In genomic region chr17:26849106-26849745, GRCm38 (mm10) we compare ENCODE assay signal across 10 mouse cellular contexts. TPM values are rescaled to one million over a fixed set of nuclear protein-coding genes. Genes with fewer than 3 reads are reported as not detected.
A peak's percentile ranks its signal among the peaks of the same experiment; 100 is the strongest.
DNase-seq lines count a peak whose midpoint lies in the region; ATAC-seq and TF ChIP-seq lines count a peak whose summit lies in the region.
"Had no signal": no experiment of that assay in that cellular context is flagged by ENCODE, and none has a peak within 500 bp of the region (broad histone marks: within the 10 kb centered on the region; RNA-seq: fewer than 3 reads in every experiment).

No protein-coding gene starts in this region.

- WGBS in heart, embryonic 11.5 days (ENCODE audit: insufficient replicate concordance) = 3% methylated on average over 19 of the region's 19 CpGs
- 3% methylated on average over 19 of the region's 19 CpGs for WGBS in forebrain, embryonic 16.5 days
- WGBS in liver, embryonic 13.5 days (ENCODE audit: insufficient replicate concordance) = 3% methylated on average over 19 of the region's 19 CpGs
- WGBS in kidney, adult 2 months = 7% methylated on average over 19 of the region's 19 CpGs

- peak overlapping the region; percentile 93 for H3K9ac ChIP-seq in heart, embryonic 11.5 days (ENCODE audit: low read depth, low read length)
- no peak overlapping the region for H3K9ac ChIP-seq in ES-Bruce4 (ENCODE audit: low read depth, poor library complexity, severe bottlenecking)
- no peak overlapping the region for H3K9ac ChIP-seq in forebrain, embryonic 16.5 days (replicated peaks; ENCODE audit: low read depth, low read length)
- H3K9ac ChIP-seq in liver, embryonic 13.5 days = no peak overlapping the region

- DNase-seq in heart, adult 8-10 months (ENCODE audit: low spot score) = no peak
- no peak for DNase-seq in liver, embryonic 13.5 days
- no peak for DNase-seq in frontal cortex, postnatal 10 days (ENCODE audit: low spot score in 2 of 2)
- DNase-seq in kidney, adult 2 months = no peak
- DNase-seq in left cerebral cortex, adult 9 months (ENCODE audit: low spot score in 2 of 2) = no peak
- DNase-seq: layer of hippocampus, adult 9-11 months had no signal

- peaks cover 30% of the 10 kb centered on the region for H3K27me3 ChIP-seq in heart, embryonic 11.5 days (ENCODE audit: control insufficient read depth, insufficient read depth, low read length)
- H3K27me3 ChIP-seq in ES-Bruce4 (ENCODE audit: control insufficient read depth, insufficient read depth, low read length, poor library complexity, severe bottlenecking) = peaks cover 38% of the 10 kb centered on the region
- peaks cover 74% of the 10 kb centered on the region for H3K27me3 ChIP-seq in forebrain, embryonic 16.5 days (replicated peaks; ENCODE audit: control insufficient read depth, insufficient read depth, low read length)
- peaks cover 92% of the 10 kb centered on the region for H3K27me3 ChIP-seq in liver, embryonic 13.5 days
- peaks cover 14% of the 10 kb centered on the region for H3K27me3 ChIP-seq in kidney, adult 2 months (replicated peaks; ENCODE audit: control insufficient read depth, insufficient read depth, low read length)

- peak overlapping the region; percentile 59 for H3K4me3 ChIP-seq in heart, embryonic 11.5 days (ENCODE audit: low read depth, low read length)
- H3K4me3 ChIP-seq in ES-Bruce4 (ENCODE audit: low read depth, low read length) = peak overlapping the region; percentile 46
- H3K4me3 ChIP-seq in forebrain, embryonic 16.5 days (replicated peaks; ENCODE audit: low read length) = peak overlapping the region; percentile 17; the same call in 1 of the 2 replicates
- 0 out of 2 replicates have a peak overlapping the region, but pooled peaks have one; percentile 32 for H3K4me3 ChIP-seq in liver, embryonic 13.5 days (replicated peaks)
- no peak overlapping the region for H3K4me3 ChIP-seq in kidney, adult 2 months (ENCODE audit: insufficient read depth, low read depth, low read length)

- peak overlapping the region; percentile 68 for H3K4me2 ChIP-seq in heart, embryonic 11.5 days
- H3K4me2 ChIP-seq in forebrain, embryonic 16.5 days (ENCODE audit: low read length) = no peak overlapping the region
- H3K4me2 ChIP-seq in liver, embryonic 13.5 days = peak overlapping the region; percentile 51

- H3K4me1 ChIP-seq in heart, embryonic 11.5 days (ENCODE audit: control insufficient read depth, insufficient read depth, low read length) = peaks cover 4% of the 10 kb centered on the region; the same call in 1 of the 2 replicates
- H3K4me1 ChIP-seq in ES-Bruce4 (ENCODE audit: control insufficient read depth, insufficient read depth, low read length) = no peaks in the 10 kb centered on the region
- peaks cover 19% of the 10 kb centered on the region for H3K4me1 ChIP-seq in forebrain, embryonic 16.5 days (replicated peaks; ENCODE audit: control insufficient read depth, insufficient read depth, low read length)
- H3K4me1 ChIP-seq in liver, embryonic 13.5 days (replicated peaks) = peaks cover 14% of the 10 kb centered on the region
- peaks cover 3% of the 10 kb centered on the region; the same call in 1 of the 2 replicates for H3K4me1 ChIP-seq in kidney, adult 2 months (ENCODE audit: control insufficient read depth, insufficient read depth, low read length)

- peak overlapping the region; percentile 99 for H3K27ac ChIP-seq in heart, embryonic 11.5 days (ENCODE audit: low read depth, low read length)
- H3K27ac ChIP-seq in ES-Bruce4 (ENCODE audit: insufficient read depth, low read length) = no peak overlapping the region
- H3K27ac ChIP-seq in forebrain, embryonic 16.5 days (ENCODE audit: low read length) = no peak overlapping the region
- H3K27ac ChIP-seq in liver, embryonic 13.5 days = no peak overlapping the region
- no peak overlapping the region for H3K27ac ChIP-seq in kidney, adult 2 months (ENCODE audit: insufficient read depth, low read depth, low read length)

- no peaks in the 10 kb centered on the region for H3K9me3 ChIP-seq in heart, embryonic 11.5 days (replicated peaks; ENCODE audit: control insufficient read depth, low read length)
- no peaks in the 10 kb centered on the region for H3K9me3 ChIP-seq in ES-Bruce4 (replicated peaks; ENCODE audit: control insufficient read depth, insufficient read depth, low read length, poor library complexity, severe bottlenecking)
- H3K9me3 ChIP-seq in forebrain, embryonic 16.5 days (ENCODE audit: control insufficient read depth, low read length) = no peaks in the 10 kb centered on the region
- no peaks in the 10 kb centered on the region for H3K9me3 ChIP-seq in liver, embryonic 13.5 days (replicated peaks)

- H3K36me3 ChIP-seq in heart, embryonic 11.5 days (ENCODE audit: control insufficient read depth, insufficient read depth, low read length) = no peaks in the 10 kb centered on the region
- no peaks in the 10 kb centered on the region for H3K36me3 ChIP-seq in ES-Bruce4 (ENCODE audit: control insufficient read depth, insufficient read depth, low read length, poor library complexity, severe bottlenecking)
- no peaks in the 10 kb centered on the region for H3K36me3 ChIP-seq in forebrain, embryonic 16.5 days (ENCODE audit: control insufficient read depth, insufficient read depth)
- H3K36me3 ChIP-seq in liver, embryonic 13.5 days = no peaks in the 10 kb centered on the region
- H3K36me3 ChIP-seq in kidney, adult 2 months (ENCODE audit: control insufficient read depth, insufficient read depth, low read length) = no peaks in the 10 kb centered on the region

- TF ChIP-seq EP300 in ES-Bruce4 (IDR thresholded peaks at IDR 0.05; ENCODE audit: insufficient read depth, low read depth, low read length) = no peak

- ATAC-seq in heart, embryonic 11.5 days (replicated peaks; ENCODE audit: insufficient number of reproducible peaks, low FRiP score, low TSS enrichment) = no peak
- no peak for ATAC-seq in forebrain, embryonic 16.5 days
- ATAC-seq in liver, embryonic 13.5 days (ENCODE audit: low read depth) = no peak

- no peak for TF ChIP-seq CTCF in ES-Bruce4 (IDR thresholded peaks at IDR 0.05; ENCODE audit: low read depth, low read length)
- TF ChIP-seq CTCF in kidney, adult 2 months (conservative IDR thresholded peaks at IDR 0.05; ENCODE audit: insufficient read depth, insufficient read length, low read depth, low read length) = no peak

- TF ChIP-seq POLR2A in ES-Bruce4 (IDR thresholded peaks at IDR 0.05; ENCODE audit: insufficient read depth, low read length) = no peak
- no peak for TF ChIP-seq POLR2A in kidney, adult 2 months (IDR thresholded peaks at IDR 0.05; ENCODE audit: low read depth, low read length)

RNA-seq across cellular contexts. Expression of gene Nkx2-5, which starts 4.4 kb away (rescaled TPM):
- polyA plus RNA-seq in heart, embryonic 11.5 days (2014; fragmentation: Nextera tagmentation; extraction: Ambion mirVana) = 157 and 159 TPM in 2 replicates
- 10 to 100 TPM; 75.8 to 81.5 (median 79.7) TPM for total RNA-seq in heart, adult 8-10 months (2022)
- polyA plus RNA-seq in ES-Bruce4 (2011; ENCODE audit: insufficient read depth, insufficient read length, low read depth, missing spikeins) = not detected in 2 replicates
- polyA plus RNA-seq in forebrain, embryonic 16.5 days (2015; fragmentation: Nextera tagmentation; extraction: Ambion mirVana) = not detected in 2 replicates
- polyA plus RNA-seq in liver, embryonic 13.5 days (2015; fragmentation: Nextera tagmentation; extraction: Ambion mirVana) = 0.90 TPM in 1 of 2 replicates, not detected in the other
- 0.05 TPM in 1 of 2 replicates, not detected in the other for polyA plus RNA-seq in kidney, adult 2 months (2012; rRNA removed)
- total RNA-seq: adrenal gland, postnatal 10 days had no signal

Comparison
In these comparisons a context has a peak if more than half of its experiments do, and no peak if none do; other contexts are left out.
1. RNA of gene Nkx2-5, which starts 4.4 kb away (polyA plus RNA-seq): 157 to 159 TPM in heart, embryonic 11.5 days; not detected in ES-Bruce4, 0.90 TPM in liver, embryonic 13.5 days, not detected in forebrain, embryonic 16.5 days and 0.05 TPM in kidney, adult 2 months; every median in the first group is over 10 times any median in the second.